Mouse (Mus musculus) brain, embryonic 18.5 days (tissue): ENCODE data around the gene Dppa5a.
"Not testable (repeated sequence)": the region's sequence is repeated elsewhere in the genome, so short reads cannot be mapped to it uniquely, and the experiment has no call there.

ENCODE experiments used
- DNase-seq: peaks from one replicate; pipeline ENCODE4 v3.0.0-alpha.2; 2012; ENCODE audit warnings: low read depth, low spot score

The Dppa5a gene

GRCm38 (mm10) chr9:78367959-78368358 lies at the start of gene Dppa5a:
Dppa5a (minus strand) TSS chr9:78368177.
- DNase-seq: not testable (repeated sequence)

GRCm38 (mm10) chr9:78401596-78401995 lies 33.6 kb upstream of the Dppa5a start:
- no peak for DNase-seq

- no peak for DNase-seq
Measured at GRCm38 (mm10) chr9:78400570-78400969, 32.6 kb upstream of the Dppa5a start.

DNA sequence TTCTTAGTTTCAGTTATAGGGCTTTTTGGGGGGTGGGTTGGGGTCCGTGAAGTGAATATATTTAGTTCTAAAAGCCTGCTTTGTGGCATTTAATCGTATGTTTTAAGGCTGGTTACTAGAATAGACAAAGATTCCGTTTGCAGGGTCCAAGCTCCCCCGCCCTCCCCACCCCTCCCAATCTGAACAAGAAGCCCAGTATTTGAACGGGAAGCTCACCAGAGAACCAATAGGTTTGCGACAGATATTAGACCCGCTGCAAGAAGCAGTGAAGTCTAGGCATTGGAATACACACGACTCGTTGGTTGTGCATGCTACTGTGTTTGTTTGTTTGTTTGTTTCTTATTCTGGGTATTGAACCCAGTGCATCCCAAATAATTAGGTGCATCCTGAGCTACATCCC lies 28.5 kb upstream of the Dppa5a start:
- no peak for DNase-seq

DNA sequence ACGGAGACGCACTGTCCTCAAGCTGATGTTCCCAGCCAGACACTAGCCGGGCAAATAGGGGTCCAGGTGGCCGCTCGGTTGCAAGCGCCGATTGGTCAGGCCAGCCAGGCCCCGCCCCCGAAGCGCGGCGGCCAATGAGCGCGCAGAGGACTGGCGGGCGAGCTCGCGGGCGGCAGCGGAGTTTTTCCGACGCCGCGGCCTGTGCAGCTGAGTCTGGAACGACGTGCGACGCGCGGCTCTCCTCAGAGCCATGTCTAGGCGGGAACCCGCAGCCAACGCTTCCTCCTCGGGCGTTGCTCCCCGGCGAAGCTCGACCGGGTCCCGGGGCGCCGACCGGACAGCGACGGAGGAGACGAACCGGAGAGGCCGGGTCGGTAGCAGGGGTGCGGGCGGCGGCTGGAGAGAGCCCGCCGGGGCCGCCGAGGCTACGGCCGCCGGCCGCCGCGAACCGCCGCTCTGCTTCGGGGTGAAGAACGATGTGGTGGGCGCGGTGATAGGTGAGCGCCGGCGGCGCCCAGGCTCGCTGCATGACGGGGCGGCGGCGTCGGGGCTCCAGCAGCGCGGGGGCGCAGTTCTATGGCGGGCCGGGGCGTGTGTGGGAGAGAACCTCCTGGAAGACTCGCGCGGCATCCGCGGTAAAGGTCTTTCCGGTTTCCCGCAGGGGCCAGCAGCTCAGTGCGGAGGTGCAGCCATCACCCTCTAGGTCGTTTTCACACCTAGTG lies 27.8 kb upstream of the Dppa5a start, which contains the start of gene Ddx43:
Ddx43 (plus strand) TSS at position 148 of the 722 bp plus-strand sequence.
- DNase-seq: no peak

DNA sequence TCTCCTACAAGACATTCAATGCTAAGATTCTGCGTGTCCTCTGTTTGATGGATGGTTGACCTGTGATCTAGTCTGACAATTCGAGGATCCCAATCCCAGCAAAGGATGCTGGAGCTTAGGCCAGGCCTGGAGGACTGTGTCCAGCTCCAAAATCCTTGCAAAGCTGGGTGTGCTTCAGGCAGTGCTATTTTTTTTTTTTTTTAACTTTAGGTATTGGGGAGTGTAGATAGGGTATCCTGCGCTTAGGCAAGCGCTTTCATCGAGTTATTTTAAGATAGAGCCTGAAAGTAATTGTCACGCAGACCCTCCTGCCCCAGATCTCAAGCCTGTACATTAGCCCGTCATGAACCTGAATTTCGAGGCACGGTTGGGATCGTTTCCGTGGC lies 27.3 kb upstream of the Dppa5a start:
- DNase-seq: no peak

GRCm38 (mm10) chr9:78394602-78395001 lies 26.6 kb upstream of the Dppa5a start:
- DNase-seq: no peak

GRCm38 (mm10) chr9:78393741-78394140 lies 25.8 kb upstream of the Dppa5a start:
- no peak for DNase-seq

GRCm38 (mm10) chr9:78389981-78390380 lies 22.0 kb upstream of the Dppa5a start:
- no peak for DNase-seq

- no peak for DNase-seq
Measured at GRCm38 (mm10) chr9:78386947-78387346, 19.0 kb upstream of the Dppa5a start.

GRCm38 (mm10) chr9:78385893-78386292 lies 17.9 kb upstream of the Dppa5a start:
- no peak for DNase-seq

DNA sequence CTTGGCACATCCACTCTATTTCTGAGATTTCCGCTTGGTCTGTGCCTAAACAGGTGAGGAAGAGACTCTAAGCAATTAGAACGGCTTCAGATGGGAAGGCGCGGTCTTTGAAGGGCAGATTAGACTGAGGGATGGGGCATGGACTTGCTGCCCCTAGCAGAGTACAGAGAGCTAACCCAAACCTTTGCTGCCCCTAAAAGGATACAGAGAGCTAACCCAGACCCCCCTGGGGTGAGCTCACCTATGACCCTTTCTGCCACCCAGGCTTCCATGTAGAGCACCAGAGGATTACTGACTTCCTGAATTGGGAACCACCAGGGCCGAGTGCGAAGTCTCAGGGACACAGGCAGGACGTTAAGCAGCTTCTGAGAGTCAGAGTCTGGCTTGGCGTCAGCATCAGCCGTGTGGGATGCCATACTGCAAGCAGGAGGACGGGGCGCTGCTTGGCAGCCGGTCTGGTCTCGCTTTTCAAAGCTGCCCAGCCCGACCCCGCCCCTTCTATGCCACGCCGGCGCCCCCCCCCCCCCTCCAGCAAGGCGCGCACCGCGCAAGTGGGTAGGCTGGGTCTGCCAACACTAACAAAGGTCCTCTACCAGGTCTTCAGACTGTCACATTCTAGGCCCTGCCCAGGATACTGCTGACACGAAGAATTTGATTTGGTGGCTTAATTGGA lies 10.3 kb upstream of the Dppa5a start, which contains the start of gene Ooep:
Ooep (minus strand) TSS at position 613 of the 673 bp plus-strand sequence.
- DNase-seq: no peak

DNA sequence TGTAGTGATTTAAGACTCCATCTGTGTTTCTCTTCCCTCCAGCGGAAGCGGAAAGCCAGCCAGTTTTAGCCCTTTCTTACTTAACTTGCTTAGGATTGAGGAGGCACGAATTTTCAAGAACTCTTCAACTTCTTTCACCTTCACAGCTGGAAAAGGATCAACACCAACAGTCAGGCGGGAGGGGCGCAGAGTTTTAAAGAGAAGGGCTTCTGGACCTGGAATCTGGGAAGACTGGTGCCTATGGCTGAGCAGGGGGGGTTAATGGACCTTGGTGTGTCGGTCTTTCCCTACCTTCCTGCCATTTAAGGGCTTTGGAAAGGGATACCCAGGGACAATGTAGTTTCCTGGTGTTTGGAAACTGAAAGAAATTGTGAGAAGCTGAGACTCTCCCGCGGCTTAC lies 9.6 kb upstream of the Dppa5a start:
- DNase-seq: no peak

GRCm38 (mm10) chr9:78375486-78375885 lies 7.5 kb upstream of the Dppa5a start:
- no peak for DNase-seq

GRCm38 (mm10) chr9:78374885-78375389 lies 7.0 kb upstream of the Dppa5a start:
- no peak for DNase-seq

DNA sequence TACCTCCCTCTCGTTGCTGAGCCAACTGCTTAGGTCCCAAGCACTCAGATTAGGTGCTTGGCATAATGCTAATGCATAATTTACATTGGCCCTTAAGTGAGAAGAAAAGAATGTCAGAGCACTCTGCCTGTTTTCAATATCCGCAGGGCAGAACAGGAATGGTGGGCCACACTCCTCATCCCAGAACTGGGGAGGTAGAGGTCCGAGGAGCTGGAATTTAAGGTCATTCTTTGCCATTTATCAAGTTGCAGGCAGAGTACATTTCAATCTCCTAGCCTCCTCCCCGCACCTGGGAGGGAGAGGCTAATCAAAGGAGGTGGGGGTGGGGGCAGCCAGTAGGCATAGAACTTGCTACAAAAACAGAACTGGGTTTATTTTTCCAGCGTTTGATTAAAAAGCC lies 6.4 kb upstream of the Dppa5a start:
- DNase-seq: no peak

- no peak for DNase-seq
Measured at GRCm38 (mm10) chr9:78372827-78373504, 5.0 kb upstream of the Dppa5a start.

GRCm38 (mm10) chr9:78371441-78371840 lies 3.5 kb upstream of the Dppa5a start:
- DNase-seq: no peak

DNA sequence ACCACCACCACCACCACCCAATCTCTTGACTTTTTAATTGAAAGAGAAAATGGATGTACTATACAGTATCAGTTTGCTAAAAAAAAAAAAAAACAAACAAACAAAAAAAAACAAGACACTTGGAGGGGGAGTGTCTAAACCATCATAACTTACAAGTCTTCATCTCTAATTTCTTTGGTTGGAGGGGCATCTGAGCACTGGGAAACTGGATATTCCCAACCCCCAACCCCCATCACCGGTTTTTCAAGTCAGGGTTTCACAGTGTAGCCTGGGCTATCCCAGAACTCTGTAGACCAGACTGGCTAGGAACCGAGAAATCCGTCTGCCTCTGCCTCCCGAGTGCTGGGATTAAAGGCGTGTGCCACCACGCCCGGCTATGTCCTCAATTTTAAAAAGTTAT lies 1.8 kb upstream of the Dppa5a start:
- DNase-seq: no peak

GRCm38 (mm10) chr9:78369349-78369748 lies 1.4 kb upstream of the Dppa5a start:
- no peak for DNase-seq

DNA sequence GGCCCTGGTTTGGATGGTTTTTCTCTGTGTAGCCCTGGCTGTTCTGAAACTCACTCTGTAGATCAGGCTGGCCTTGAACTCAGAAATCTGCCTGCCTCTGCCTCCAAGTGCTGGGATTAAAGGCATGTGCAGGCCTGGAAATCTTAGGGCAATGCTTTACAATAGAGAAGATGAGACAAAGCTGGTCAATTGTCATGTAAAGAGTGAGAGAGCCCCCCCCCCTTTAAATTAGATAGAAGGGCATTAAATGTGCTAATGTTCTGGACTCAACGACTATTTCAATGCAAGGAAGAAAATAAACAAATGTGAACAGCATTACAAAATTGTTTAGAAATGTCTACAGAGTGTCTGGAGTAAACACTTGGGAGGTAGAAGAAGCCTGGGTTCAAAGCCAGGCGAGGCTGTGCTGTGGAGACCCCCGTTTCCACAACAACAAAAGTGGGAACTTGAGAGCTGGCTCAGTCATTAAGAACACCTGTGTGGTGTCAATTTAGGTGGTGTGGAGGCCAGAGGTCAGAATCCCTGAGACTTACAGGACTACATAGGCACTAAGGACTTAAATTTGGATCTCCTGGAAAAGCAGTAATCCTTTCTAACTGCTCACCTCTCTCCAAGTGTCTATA lies 805 bp upstream of the Dppa5a start:
- DNase-seq: no peak
